Mouse (Mus musculus) liver, embryonic 18 days (tissue): ENCODE measurements around the gene B630019K06Rik. TPM values are rescaled to one million over a fixed set of nuclear protein-coding genes. Genes with fewer than 3 reads are reported as not detected.

Experiments
- polyA plus RNA-seq: library from polyadenylated mRNA; depleted of rRNA; stranded (reverse); fragments of >200 nt; gene quantifications from 2 replicates; pipeline ENCODE4 v1.2.3, GENCODE M21; 2012; rRNA removed

The B630019K06Rik gene
- polyA plus RNA-seq: 0.20 and 0.24 TPM in 2 replicates

DNA sequence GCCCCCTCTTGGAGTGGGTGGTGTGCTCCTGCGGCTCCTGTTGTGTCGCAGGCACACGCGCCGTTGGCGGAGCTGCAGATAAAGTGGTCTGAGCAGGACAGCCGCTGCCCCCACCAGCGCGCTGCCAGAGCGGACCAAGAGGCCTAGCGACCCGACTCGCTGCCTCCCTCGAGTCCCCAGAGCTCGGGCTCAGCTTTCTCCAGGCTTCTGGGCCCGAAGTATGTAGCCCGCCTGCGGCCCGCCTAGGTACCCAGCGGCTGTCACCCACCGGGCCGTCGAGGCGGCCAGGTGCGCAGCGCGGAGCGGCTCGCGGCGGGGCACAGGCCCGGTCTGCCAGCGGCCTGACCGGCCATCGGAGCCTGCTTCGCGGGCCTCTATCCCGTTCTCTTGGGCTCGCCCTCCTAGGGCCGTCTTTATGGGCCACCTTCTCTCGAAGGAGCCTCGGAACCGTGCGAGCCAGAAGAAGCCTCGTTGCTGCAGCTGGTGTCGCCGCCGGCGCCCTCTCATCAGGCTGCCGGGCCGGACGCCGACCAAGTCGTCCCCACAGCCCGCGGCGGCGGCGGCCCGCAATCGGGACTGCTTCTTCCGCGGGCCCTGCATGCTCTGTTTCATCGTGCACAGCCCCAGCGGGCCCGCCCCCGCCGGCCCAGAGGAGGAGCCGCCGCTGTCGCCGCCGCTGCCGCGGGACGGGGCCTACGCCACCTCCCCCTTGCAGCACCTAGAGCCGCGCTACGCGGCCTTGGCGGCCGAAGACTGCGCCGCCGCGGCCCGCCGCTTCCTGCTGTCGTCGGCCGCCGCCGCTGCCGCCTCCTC is at the start of gene B630019K06Rik:
Gene B630019K06Rik (plus strand): TSS at position 40 of the 813 bp plus-strand sequence.

GRCm38 (mm10) chrX:8843694-8844093 is 48.5 kb upstream of the B630019K06Rik start, which contains the start of gene Gm6592:
Gm6592 (plus strand) TSS chrX:8843994.

DNA sequence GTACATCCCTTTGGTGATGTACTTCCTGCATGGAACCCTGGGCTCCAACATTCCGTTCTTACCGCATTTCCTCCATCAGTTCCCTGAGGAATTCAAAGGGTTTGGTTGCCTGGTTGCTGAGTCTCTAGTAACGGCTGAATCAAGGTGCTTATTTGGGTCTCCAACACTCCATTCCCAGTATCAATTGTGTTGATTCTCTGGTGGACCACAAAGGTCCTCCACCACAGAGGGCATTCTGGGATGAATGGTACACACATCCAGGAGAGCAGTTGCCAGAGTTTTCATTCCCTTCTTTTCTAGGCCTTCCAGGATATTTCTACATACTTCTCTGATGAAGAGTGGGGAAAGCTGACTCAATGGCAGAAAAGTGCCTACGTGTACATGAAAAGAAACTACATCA is 18.2 kb upstream of the B630019K06Rik start, which contains the start of gene Gm5751:
Gene Gm5751 (plus strand): TSS at position 301 of the 400 bp plus-strand sequence.

Other genes with a start within 250 kb of the B630019K06Rik start
- not detected in 2 replicates for gene Ssxb8, start 201.5 kb upstream of the B630019K06Rik start, polyA plus RNA-seq
- not detected in 2 replicates for gene Ssx9, start 143.9 kb upstream of the B630019K06Rik start, polyA plus RNA-seq
- gene Ssxb5, start 88.7 kb upstream of the B630019K06Rik start, polyA plus RNA-seq: not detected in 2 replicates
- gene Gm6592, start 48.4 kb upstream of the B630019K06Rik start, polyA plus RNA-seq: not detected in 2 replicates
- gene Gm5751, start 18.1 kb upstream of the B630019K06Rik start, polyA plus RNA-seq: not detected in 2 replicates
- gene Fthl17b, start 70.6 kb downstream of the B630019K06Rik start, polyA plus RNA-seq: not detected in 2 replicates
- gene Fthl17c, start 84.2 kb downstream of the B630019K06Rik start, polyA plus RNA-seq: not detected in 2 replicates
- gene Fthl17d, start 94.4 kb downstream of the B630019K06Rik start, polyA plus RNA-seq: not detected in 2 replicates
- not detected in 2 replicates for gene Fthl17e, start 141.1 kb downstream of the B630019K06Rik start, polyA plus RNA-seq
- gene Fthl17f, start 170.6 kb downstream of the B630019K06Rik start, polyA plus RNA-seq: not detected in 2 replicates
- gene 4930402K13Rik, start 212.2 kb downstream of the B630019K06Rik start, polyA plus RNA-seq: not detected in 2 replicates